Mouse (Mus musculus): Measurements from ENCODE around the gene Trim8. TPM values are rescaled to one million over a fixed set of nuclear protein-coding genes. Genes with fewer than 3 reads are reported as not detected.
A peak's percentile ranks its signal among the peaks of the same experiment; 100 is the strongest.

Gene Trim8
- total and polyA plus RNA-seq, 2 experiments from 2014 or later, result 29.7 to 115 TPM

DNA sequence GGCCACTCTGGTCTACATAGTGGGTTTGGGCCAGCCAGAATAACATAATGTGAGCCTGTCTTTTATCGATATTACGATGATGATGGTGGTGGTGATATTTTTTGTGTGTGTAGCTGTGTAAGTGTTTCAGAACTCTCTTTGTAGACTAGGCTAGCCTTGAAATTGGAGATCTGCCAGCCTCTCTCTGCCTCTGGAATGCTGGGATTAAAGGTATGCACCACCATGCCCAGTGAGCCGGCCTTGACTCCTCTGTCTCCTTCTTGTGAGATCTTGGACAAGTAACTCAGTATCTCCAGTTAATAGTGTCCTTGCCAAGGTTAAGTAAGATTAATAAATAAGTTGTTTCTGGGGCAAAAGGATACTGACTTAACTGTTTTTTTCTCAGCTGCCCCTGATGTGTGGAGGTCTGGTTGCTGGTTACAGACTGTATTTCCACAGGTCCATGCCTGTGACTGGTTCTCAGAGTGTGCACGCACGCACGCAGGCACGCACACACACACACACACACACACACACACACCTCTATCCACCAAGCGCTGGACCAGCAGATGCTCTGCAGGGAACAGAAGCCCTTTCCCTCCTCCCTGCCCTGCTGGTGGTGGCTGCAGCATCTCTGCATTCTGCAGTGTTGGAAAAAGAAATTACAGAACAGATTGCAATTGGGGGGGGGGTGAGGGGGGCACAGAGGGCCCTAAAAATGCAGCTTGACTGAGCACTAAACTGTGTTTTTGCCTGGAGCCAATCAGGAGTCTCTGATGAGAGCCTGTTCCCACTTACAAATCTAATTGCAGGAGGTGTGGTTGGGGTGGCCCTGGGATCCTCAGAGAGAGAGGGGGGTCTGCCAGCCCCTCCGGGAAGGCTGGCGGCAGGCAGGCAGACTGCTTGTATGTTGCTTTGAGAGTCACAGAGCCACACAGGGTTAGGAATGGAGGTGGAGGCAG, 24.5 kb downstream of the Trim8 start:
- H3K9ac ChIP-seq (replicated peaks; ENCODE audit: low read length), result no peak overlapping the region
- DNase-seq (ENCODE audit: low spot score), result no peak

DNA sequence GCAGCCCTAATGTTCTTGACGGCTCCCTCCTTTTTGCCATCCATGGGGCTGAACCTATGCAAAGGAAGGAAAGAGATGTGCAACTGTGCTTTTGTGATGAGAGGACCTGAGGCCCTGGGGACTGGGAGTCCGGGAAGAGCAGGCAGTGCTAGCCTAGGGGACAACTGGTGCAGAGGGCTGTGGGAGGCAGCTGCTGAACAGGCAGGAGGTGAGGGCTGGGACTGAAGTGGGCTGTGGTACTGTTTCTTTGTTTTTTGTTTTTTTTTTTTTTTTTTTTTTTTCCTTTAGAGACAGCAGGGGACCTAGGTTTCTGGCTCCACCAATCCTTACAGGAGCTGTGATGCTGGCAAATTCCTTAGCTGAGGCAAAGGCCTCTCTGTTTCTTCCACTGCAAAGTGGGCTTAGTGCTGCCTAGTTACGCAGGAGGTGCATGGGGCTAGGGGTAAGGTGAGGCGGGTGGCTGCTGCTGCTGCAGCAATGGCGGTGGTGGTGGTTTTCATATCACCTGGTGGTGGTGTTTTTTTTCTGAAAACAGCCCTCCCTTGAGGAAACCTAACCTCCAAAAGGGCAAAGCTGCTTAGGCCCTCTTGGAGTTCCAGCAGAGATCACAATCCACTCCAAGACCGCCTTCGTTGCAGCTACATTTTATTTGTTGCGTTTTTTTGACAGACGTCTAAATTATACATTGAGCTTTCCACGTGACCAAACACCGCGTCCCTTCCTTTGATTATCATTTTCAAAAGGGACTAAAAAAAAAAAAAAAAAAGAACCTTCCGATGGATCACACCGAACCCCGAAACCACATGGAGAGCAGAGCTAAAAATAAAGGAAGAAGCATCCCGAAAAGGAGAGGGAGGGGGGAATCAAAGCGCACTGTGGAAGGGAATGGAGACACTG, 26.4 kb downstream of the Trim8 start:
- WGBS, result 11% methylated on average over 17 of the region's 17 CpGs
- ATAC-seq (no peak), DNase-seq (ENCODE audit: low spot score) (no peak)

More for the DNA sequence above, 24.5 kb downstream of the Trim8 start:
- H3K4me3 ChIP-seq (ENCODE audit: low read length), result no peak overlapping the region
- no peaks in the 10 kb centered on the region for H3K9me3 ChIP-seq (ENCODE audit: low read length)
- no peak for TF ChIP-seq CTCF (IDR thresholded peaks at IDR 0.05; ENCODE audit: low read depth)
- no peak overlapping the region for H3K4me2 ChIP-seq (ENCODE audit: low read depth, low read length)
- H3K36me3 ChIP-seq (ENCODE audit: insufficient read depth, low read length), result no peaks in the 10 kb centered on the region
- WGBS, result 46% methylated on average over 10 of the region's 10 CpGs
- no peak for ATAC-seq
- no peak overlapping the region for H3K27ac ChIP-seq
- H3K4me1 ChIP-seq (ENCODE audit: insufficient read depth, low read length), result peaks cover 48% of the 10 kb centered on the region
- H3K27me3 ChIP-seq (ENCODE audit: insufficient read depth, low read length), result no peaks in the 10 kb centered on the region

DNA sequence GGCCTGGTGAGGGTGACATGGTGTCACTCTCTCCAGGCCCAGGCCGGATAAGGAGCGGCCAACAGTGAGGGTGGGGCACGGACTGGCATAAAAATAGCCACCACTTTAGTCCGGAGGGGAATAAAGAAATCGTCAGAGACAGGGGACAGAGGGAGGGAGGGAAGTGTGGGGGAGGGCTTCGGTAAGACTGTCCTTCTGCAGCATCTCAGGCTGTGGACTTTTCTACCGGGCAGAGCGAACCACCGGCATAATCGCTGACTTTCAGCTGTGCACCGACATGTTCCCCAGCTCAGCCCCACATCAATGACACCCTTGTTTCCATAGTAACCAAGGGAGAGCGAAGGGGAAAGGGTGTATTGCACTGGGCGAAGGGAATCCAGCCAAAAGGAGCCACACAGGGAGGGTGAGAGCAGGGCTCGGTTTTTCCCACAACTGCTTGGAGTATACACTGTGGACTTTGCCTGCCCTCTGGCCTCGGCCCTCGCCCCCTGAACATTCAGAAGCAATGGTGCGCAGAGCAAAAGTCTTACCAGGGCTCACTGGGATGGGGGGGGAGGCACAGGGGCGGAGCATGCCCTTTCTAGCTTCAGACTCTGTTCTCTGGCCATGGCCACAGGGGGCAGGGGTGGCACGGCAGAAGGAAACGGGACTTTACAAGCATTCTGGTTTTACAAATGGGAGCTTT, 27.2 kb downstream of the Trim8 start:
- Histone ChIP-seq H3K4me3 (ENCODE audit: low read length) (peak overlapping the region; percentile 20), H3K27me3 (ENCODE audit: insufficient read depth, low read length) (no peaks in the 10 kb centered on the region), H3K9me3 (ENCODE audit: low read length) (no peaks in the 10 kb centered on the region), H3K27ac (peak overlapping the region; percentile 84), H3K9ac (replicated peaks; ENCODE audit: low read length) (peak overlapping the region; percentile 40), H3K4me2 (ENCODE audit: low read depth, low read length) (peak overlapping the region; percentile 60), H3K36me3 (ENCODE audit: insufficient read depth, low read length) (no peaks in the 10 kb centered on the region), H3K4me1 (ENCODE audit: insufficient read depth, low read length) (peaks cover 59% of the 10 kb centered on the region)
- TF ChIP-seq CTCF (IDR thresholded peaks at IDR 0.05; ENCODE audit: low read depth), result peak; percentile 33; the same call in 1 of the 2 replicates
- DNase-seq (ENCODE audit: low spot score) (peak; percentile 82), ATAC-seq (peak; percentile 71)
- WGBS, result under 1% methylated on average over 20 of the region's 20 CpGs

More for the DNA sequence above, 26.4 kb downstream of the Trim8 start:
- Histone ChIP-seq H3K9me3 (ENCODE audit: low read length) (no peaks in the 10 kb centered on the region), H3K36me3 (ENCODE audit: insufficient read depth, low read length) (no peaks in the 10 kb centered on the region), H3K4me3 (ENCODE audit: low read length) (peak overlapping the region; percentile 20), H3K27ac (peak overlapping the region; percentile 84), H3K4me1 (ENCODE audit: insufficient read depth, low read length) (peaks cover 62% of the 10 kb centered on the region), H3K27me3 (ENCODE audit: insufficient read depth, low read length) (no peaks in the 10 kb centered on the region), H3K4me2 (ENCODE audit: low read depth, low read length) (peak overlapping the region; percentile 60), H3K9ac (replicated peaks; ENCODE audit: low read length) (peak overlapping the region; percentile 40)
- TF ChIP-seq CTCF (IDR thresholded peaks at IDR 0.05; ENCODE audit: low read depth), result no peak

DNA sequence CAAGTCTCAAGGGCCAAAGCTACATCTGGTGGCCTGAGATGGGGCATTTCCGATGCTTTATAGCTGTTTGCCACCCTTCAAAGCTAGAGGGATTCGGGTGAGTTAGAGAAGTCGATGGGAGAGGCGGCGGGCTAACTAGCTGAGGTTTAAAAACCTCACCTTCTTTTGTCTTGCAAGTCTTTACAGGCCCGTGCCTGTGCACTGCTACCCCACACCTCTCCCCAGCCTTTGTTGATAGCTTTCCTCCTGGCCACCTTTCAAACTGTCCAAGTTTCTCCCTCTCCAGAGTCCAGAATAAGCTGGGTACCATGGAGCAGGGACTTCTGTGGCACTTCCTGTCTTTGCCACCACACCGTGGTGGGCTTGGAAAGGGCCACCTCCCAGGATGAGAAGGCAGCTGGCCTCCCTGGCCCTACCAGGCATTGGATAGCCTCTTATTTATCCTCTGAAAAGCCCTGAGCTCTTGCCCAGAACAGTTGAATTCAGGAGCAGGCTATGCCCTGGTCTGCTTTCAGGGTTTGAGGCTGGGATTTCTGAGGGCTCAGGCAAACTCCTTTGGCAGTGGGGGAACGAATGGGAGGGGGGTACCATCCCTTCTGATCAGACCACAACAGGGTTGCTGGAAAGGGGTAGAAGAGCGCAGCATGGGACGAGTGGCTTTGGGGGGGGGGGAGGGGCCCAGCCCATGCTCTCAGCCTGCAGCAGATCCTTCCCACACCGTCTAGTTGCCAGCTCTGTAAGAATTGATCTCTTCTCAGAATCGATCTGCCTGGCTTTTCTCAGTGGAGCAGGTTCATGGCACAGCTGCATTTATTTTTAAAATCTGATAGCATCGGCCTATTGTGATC, 28.3 kb downstream of the Trim8 start:
- TF ChIP-seq CTCF (IDR thresholded peaks at IDR 0.05; ENCODE audit: low read depth), result peak; percentile 7; the same call in 1 of the 2 replicates
- H3K9ac ChIP-seq (replicated peaks; ENCODE audit: low read length), result peak overlapping the region; percentile 40
- peaks cover 49% of the 10 kb centered on the region for H3K4me1 ChIP-seq (ENCODE audit: insufficient read depth, low read length)
- no peaks in the 10 kb centered on the region for H3K27me3 ChIP-seq (ENCODE audit: insufficient read depth, low read length)
- H3K4me3 ChIP-seq (ENCODE audit: low read length), result no peak overlapping the region
- H3K4me2 ChIP-seq (ENCODE audit: low read depth, low read length), result peak overlapping the region; percentile 60
- H3K9me3 ChIP-seq (ENCODE audit: low read length), result no peaks in the 10 kb centered on the region
- WGBS, result 14% methylated on average over 13 of the region's 13 CpGs
- DNase-seq (ENCODE audit: low spot score) (peak; percentile 43), ATAC-seq (peak; percentile 24; the same call in 1 of the 2 replicates)
- H3K36me3 ChIP-seq (ENCODE audit: insufficient read depth, low read length), result no peaks in the 10 kb centered on the region
- H3K27ac ChIP-seq, result peak overlapping the region; percentile 84

DNA sequence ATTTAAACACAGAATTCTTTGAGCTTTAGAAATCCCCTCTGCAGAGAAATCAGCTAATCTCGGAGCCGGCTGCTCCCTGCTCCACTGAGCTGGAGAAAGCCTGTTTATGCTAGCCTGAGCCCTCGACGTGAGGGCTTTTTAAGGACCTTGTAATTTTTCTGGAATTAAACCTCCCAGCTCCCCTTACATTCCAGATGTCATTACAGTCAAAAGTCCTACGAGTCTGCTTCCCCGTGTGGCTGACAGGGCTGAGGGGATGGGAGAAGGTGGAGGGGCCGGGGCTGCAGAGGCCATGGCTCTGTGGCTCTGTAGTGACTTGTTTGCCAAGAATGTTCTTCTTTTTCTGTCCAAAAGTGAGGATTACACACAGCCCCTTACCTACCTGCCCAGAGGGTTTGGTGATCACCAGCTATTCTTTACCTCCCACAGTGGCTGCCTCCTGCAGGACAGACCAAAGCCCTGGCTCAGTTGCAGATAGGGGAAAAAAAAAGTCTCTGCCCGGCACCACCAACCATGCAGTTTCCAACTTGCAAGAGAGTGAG, 29.0 kb downstream of the Trim8 start:
- Histone ChIP-seq H3K4me2 (ENCODE audit: low read depth, low read length) (peak overlapping the region; percentile 10; the same call in 1 of the 2 replicates), H3K4me3 (ENCODE audit: low read length) (no peak overlapping the region), H3K4me1 (ENCODE audit: insufficient read depth, low read length) (peaks cover 47% of the 10 kb centered on the region), H3K36me3 (ENCODE audit: insufficient read depth, low read length) (no peaks in the 10 kb centered on the region), H3K9me3 (ENCODE audit: low read length) (no peaks in the 10 kb centered on the region), H3K27me3 (ENCODE audit: insufficient read depth, low read length) (no peaks in the 10 kb centered on the region), H3K9ac (replicated peaks; ENCODE audit: low read length) (peak overlapping the region; percentile 10; the same call in 1 of the 2 replicates), H3K27ac (peak overlapping the region; percentile 84)
- TF ChIP-seq CTCF (IDR thresholded peaks at IDR 0.05; ENCODE audit: low read depth), result no peak
- DNase-seq (ENCODE audit: low spot score) (no peak), ATAC-seq (no peak)
- WGBS, result 17% methylated on average over 8 of the region's 8 CpGs
